ENCODE assay signal across 15 mouse cellular contexts in genomic region chr6:134500381-134501162, GRCm38 (mm10).
DNase-seq lines count a peak whose midpoint lies in the region; ATAC-seq and TF ChIP-seq lines count a peak whose summit lies in the region.
"Had no signal": no experiment of that assay in that cellular context is flagged by ENCODE, and none has a peak within 500 bp of the region (broad histone marks: within the 10 kb centered on the region; RNA-seq: fewer than 3 reads in every experiment).

No protein-coding gene starts in this region.

- peak; percentile 79; the same call in 1 of the 2 replicates for ATAC-seq in stomach, embryonic 14.5 days (ENCODE audit: insufficient number of reproducible peaks, insufficient read depth, low FRiP score, low read depth)
- no peak for ATAC-seq in stomach, postnatal 0 days (ENCODE audit: low FRiP score, low TSS enrichment)
- peak; percentile 96 for ATAC-seq in forebrain, postnatal 0 days
- ATAC-seq in midbrain, embryonic 15.5 days (replicated peaks) = peak; percentile 95
- no peak for ATAC-seq in lung, postnatal 0 days
- ATAC-seq: Patski had no signal

- no peak for TF ChIP-seq CTCF in stomach, postnatal 0 days (IDR thresholded peaks at IDR 0.05; ENCODE audit: low read depth)
- TF ChIP-seq CTCF in forebrain, postnatal 0 days (IDR thresholded peaks at IDR 0.05; ENCODE audit: low read depth) = peak; percentile 8; the same call in 1 of the 2 replicates
- TF ChIP-seq CTCF in lung, postnatal 0 days (IDR thresholded peaks at IDR 0.05) = no peak

- no peak overlapping the region for H3K27ac ChIP-seq in stomach, embryonic 14.5 days (ENCODE audit: low read length)
- no peak overlapping the region for H3K27ac ChIP-seq in stomach, postnatal 0 days (replicated peaks)
- H3K27ac ChIP-seq in forebrain, postnatal 0 days (ENCODE audit: low read depth, low read length) = peak overlapping the region; percentile 9; the same call in 1 of the 2 replicates
- H3K27ac ChIP-seq in midbrain, embryonic 15.5 days = peak overlapping the region; percentile 58
- H3K27ac ChIP-seq in lung, postnatal 0 days (ENCODE audit: low read length) = no peak overlapping the region
- H3K27ac ChIP-seq: left cerebral cortex, adult 2 months; limb, embryonic 15.5 days had no signal

- H3K4me2 ChIP-seq in stomach, embryonic 14.5 days (replicated peaks; ENCODE audit: low read depth, low read length) = no peak overlapping the region
- H3K4me2 ChIP-seq in stomach, postnatal 0 days (replicated peaks; ENCODE audit: low read depth) = no peak overlapping the region
- no peak overlapping the region for H3K4me2 ChIP-seq in forebrain, postnatal 0 days (ENCODE audit: low read depth)
- H3K4me2 ChIP-seq in midbrain, embryonic 15.5 days = peak overlapping the region; percentile 24; the same call in 1 of the 2 replicates
- H3K4me2 ChIP-seq in lung, postnatal 0 days (replicated peaks; ENCODE audit: low read depth, low read length) = no peak overlapping the region
- H3K4me2 ChIP-seq: limb, embryonic 15.5 days had no signal

- WGBS in stomach, embryonic 14.5 days = 38% methylated on average over 10 of the region's 10 CpGs
- WGBS in stomach, postnatal 0 days = 43% methylated on average over 10 of the region's 10 CpGs
- 36% methylated on average over 10 of the region's 10 CpGs for WGBS in forebrain, postnatal 0 days
- 35% methylated on average over 10 of the region's 10 CpGs for WGBS in midbrain, embryonic 15.5 days
- WGBS in lung, postnatal 0 days = 60% methylated on average over 10 of the region's 10 CpGs

- H3K4me3 ChIP-seq in stomach, embryonic 14.5 days (ENCODE audit: low read depth, low read length) = no peak overlapping the region
- no peak overlapping the region for H3K4me3 ChIP-seq in stomach, postnatal 0 days (ENCODE audit: low read depth, low read length)
- no peak overlapping the region for H3K4me3 ChIP-seq in forebrain, postnatal 0 days (ENCODE audit: low read depth, low read length)
- no peak overlapping the region for H3K4me3 ChIP-seq in midbrain, embryonic 15.5 days
- no peak overlapping the region for H3K4me3 ChIP-seq in lung, postnatal 0 days (ENCODE audit: low read depth, low read length)
- H3K4me3 ChIP-seq: left cerebral cortex, adult 2 months; limb, embryonic 15.5 days had no signal

- H3K36me3 ChIP-seq in stomach, embryonic 14.5 days (ENCODE audit: control insufficient read depth, insufficient read depth, low read length) = peaks cover 12% of the 10 kb centered on the region; the same call in 1 of the 2 replicates
- H3K36me3 ChIP-seq in stomach, postnatal 0 days (ENCODE audit: control insufficient read depth, insufficient read depth, low read length) = peaks cover under 1% of the 10 kb centered on the region
- peaks cover 1% of the 10 kb centered on the region; the same call in 1 of the 2 replicates for H3K36me3 ChIP-seq in forebrain, postnatal 0 days (ENCODE audit: insufficient read depth)
- H3K36me3 ChIP-seq in midbrain, embryonic 15.5 days (replicated peaks) = peaks cover 6% of the 10 kb centered on the region; the same call in 1 of the 2 replicates
- H3K36me3 ChIP-seq in lung, postnatal 0 days (ENCODE audit: insufficient read depth, low read length) = no peaks in the 10 kb centered on the region

- TF ChIP-seq EP300 in stomach, postnatal 0 days (optimal IDR thresholded peaks at IDR 0.05) = no peak
- TF ChIP-seq EP300 in lung, postnatal 0 days (IDR thresholded peaks at IDR 0.05) = no peak

- no peaks in the 10 kb centered on the region for H3K27me3 ChIP-seq in stomach, embryonic 14.5 days (ENCODE audit: control insufficient read depth, insufficient read depth, low read length)
- H3K27me3 ChIP-seq in stomach, postnatal 0 days (ENCODE audit: control insufficient read depth, insufficient read depth, low read length) = no peaks in the 10 kb centered on the region
- H3K27me3 ChIP-seq in forebrain, postnatal 0 days (ENCODE audit: insufficient read depth, low read length) = no peaks in the 10 kb centered on the region
- H3K27me3 ChIP-seq in midbrain, embryonic 15.5 days (replicated peaks) = no peaks in the 10 kb centered on the region
- H3K27me3 ChIP-seq in lung, postnatal 0 days (replicated peaks; ENCODE audit: insufficient read depth, low read length) = no peaks in the 10 kb centered on the region
- H3K27me3 ChIP-seq: limb, embryonic 15.5 days; Patski had no signal

- no peak for DNase-seq in stomach, postnatal 0 days (ENCODE audit: low spot score)
- DNase-seq in forebrain, postnatal 0 days = peak; percentile 69
- DNase-seq in right cerebral cortex, postnatal 10 days (ENCODE audit: low spot score in 2 of 2) = no peak
- no peak for DNase-seq in lung, postnatal 0 days (ENCODE audit: low spot score)
- no peak for DNase-seq in gastrocnemius, adult 8-10 months (ENCODE audit: low spot score in 2 of 2)
- DNase-seq: gastrocnemius, postnatal 14 days; kidney, postnatal 25 days; lung, adult 2 months; right cerebral cortex, postnatal 14 days; thymus, postnatal 14 days had no signal

- peaks cover 30% of the 10 kb centered on the region for H3K4me1 ChIP-seq in stomach, embryonic 14.5 days (ENCODE audit: control insufficient read depth, insufficient read depth, low read length)
- no peaks in the 10 kb centered on the region for H3K4me1 ChIP-seq in stomach, postnatal 0 days (replicated peaks; ENCODE audit: control insufficient read depth, insufficient read depth)
- H3K4me1 ChIP-seq in forebrain, postnatal 0 days (ENCODE audit: insufficient read depth) = peaks cover 5% of the 10 kb centered on the region; the same call in 1 of the 2 replicates
- peaks cover 10% of the 10 kb centered on the region for H3K4me1 ChIP-seq in midbrain, embryonic 15.5 days
- peaks cover 3% of the 10 kb centered on the region; the same call in 1 of the 2 replicates for H3K4me1 ChIP-seq in lung, postnatal 0 days (ENCODE audit: insufficient read depth, low read depth, low read length)

- H3K9me3 ChIP-seq in stomach, embryonic 14.5 days (ENCODE audit: control insufficient read depth, low read depth, low read length) = no peaks in the 10 kb centered on the region
- no peaks in the 10 kb centered on the region for H3K9me3 ChIP-seq in stomach, postnatal 0 days (ENCODE audit: control insufficient read depth, low read length)
- no peaks in the 10 kb centered on the region for H3K9me3 ChIP-seq in forebrain, postnatal 0 days (ENCODE audit: low read length)
- H3K9me3 ChIP-seq in midbrain, embryonic 15.5 days = no peaks in the 10 kb centered on the region
- no peaks in the 10 kb centered on the region for H3K9me3 ChIP-seq in lung, postnatal 0 days (ENCODE audit: low read length)
- H3K9me3 ChIP-seq: limb, embryonic 15.5 days had no signal

- no peak overlapping the region for H3K9ac ChIP-seq in stomach, embryonic 14.5 days (replicated peaks; ENCODE audit: low read depth, low read length)
- no peak overlapping the region for H3K9ac ChIP-seq in stomach, postnatal 0 days (ENCODE audit: low read length)
- no peak overlapping the region for H3K9ac ChIP-seq in forebrain, postnatal 0 days
- H3K9ac ChIP-seq in midbrain, embryonic 15.5 days = no peak overlapping the region
- no peak overlapping the region for H3K9ac ChIP-seq in lung, postnatal 0 days (replicated peaks; ENCODE audit: low read depth)
- H3K9ac ChIP-seq: limb, embryonic 15.5 days had no signal

Comparison
In these comparisons a context has a peak if more than half of its experiments do, and no peak if none do; other contexts are left out.
1. ATAC-seq: peak in stomach, embryonic 14.5 days (single experiment), forebrain, postnatal 0 days (single experiment) and midbrain, embryonic 15.5 days (single experiment); none in stomach, postnatal 0 days (single experiment) and lung, postnatal 0 days (single experiment).
2. H3K27ac ChIP-seq: peak in forebrain, postnatal 0 days (single experiment) and midbrain, embryonic 15.5 days (single experiment); none in stomach, embryonic 14.5 days (single experiment), stomach, postnatal 0 days (single experiment) and lung, postnatal 0 days (single experiment).